ENCODE assay signal across 21 mouse cellular contexts in the genomic region with DNA sequence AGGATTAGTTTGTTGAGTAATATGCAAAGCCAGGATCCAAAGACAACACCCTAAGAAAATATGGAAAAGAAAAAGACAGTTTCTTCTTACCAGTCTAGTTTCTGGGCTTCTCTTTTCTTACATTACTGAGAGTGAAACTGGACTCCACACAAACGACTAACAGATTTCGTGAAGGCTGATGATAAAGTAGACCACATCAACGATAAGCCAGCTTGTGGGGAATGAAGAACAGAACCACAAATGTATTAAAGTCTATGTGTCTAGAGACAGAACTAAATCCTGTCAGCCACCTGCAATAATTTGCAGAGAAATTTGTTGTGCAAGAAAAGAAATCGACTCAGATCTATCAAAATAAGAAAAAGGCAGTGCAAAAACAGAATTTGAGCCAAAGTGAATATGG.
A peak's percentile ranks its signal among the peaks of the same experiment; 100 is the strongest.
DNase-seq lines count a peak whose midpoint lies in the region; ATAC-seq lines count a peak whose summit lies in the region.
"Had no signal": no experiment of that assay in that cellular context is flagged by ENCODE, and none has a peak within 500 bp of the region (broad histone marks: within the 10 kb centered on the region; RNA-seq: fewer than 3 reads in every experiment).

No protein-coding gene starts in this region.

- no peak overlapping the region for H3K27ac ChIP-seq in midbrain, embryonic 10.5 days (replicated peaks)
- H3K27ac ChIP-seq in forebrain, embryonic 16.5 days (ENCODE audit: low read length), result no peak overlapping the region
- H3K27ac ChIP-seq: embryonic facial prominence, embryonic 13.5 days; forebrain, embryonic 10.5 days; forebrain, embryonic 12.5 days had no signal

- H3K27me3 ChIP-seq in midbrain, embryonic 10.5 days (ENCODE audit: low read depth, poor library complexity, severe bottlenecking), result no peaks in the 10 kb centered on the region
- no peaks in the 10 kb centered on the region for H3K27me3 ChIP-seq in forebrain, embryonic 16.5 days (replicated peaks; ENCODE audit: control insufficient read depth, insufficient read depth, low read length)
- H3K27me3 ChIP-seq: embryonic facial prominence, embryonic 13.5 days; forebrain, embryonic 12.5 days had no signal

- H3K36me3 ChIP-seq in midbrain, embryonic 10.5 days, result no peaks in the 10 kb centered on the region
- H3K36me3 ChIP-seq in forebrain, embryonic 16.5 days (ENCODE audit: control insufficient read depth, insufficient read depth), result no peaks in the 10 kb centered on the region
- H3K36me3 ChIP-seq: embryonic facial prominence, embryonic 13.5 days; forebrain, embryonic 10.5 days; forebrain, embryonic 12.5 days had no signal

- intact Hi-C loops in left cerebral cortex, postnatal 4 days (cut with DNase I), result no loop called here

- H3K4me2 ChIP-seq in forebrain, embryonic 16.5 days (ENCODE audit: low read length), result no peak overlapping the region
- H3K4me2 ChIP-seq: embryonic facial prominence, embryonic 13.5 days; forebrain, embryonic 12.5 days had no signal

- no peak overlapping the region for H3K4me3 ChIP-seq in midbrain, embryonic 10.5 days
- H3K4me3 ChIP-seq in forebrain, embryonic 16.5 days (replicated peaks; ENCODE audit: low read length), result no peak overlapping the region
- H3K4me3 ChIP-seq: embryonic facial prominence, embryonic 13.5 days; forebrain, embryonic 10.5 days; forebrain, embryonic 12.5 days had no signal

- 86% methylated on average over 4 of the region's 4 CpGs for WGBS in midbrain, embryonic 10.5 days
- WGBS in forebrain, embryonic 16.5 days, result 92% methylated on average over 4 of the region's 4 CpGs

- no peaks in the 10 kb centered on the region for H3K9me3 ChIP-seq in midbrain, embryonic 10.5 days (replicated peaks)
- no peaks in the 10 kb centered on the region for H3K9me3 ChIP-seq in forebrain, embryonic 16.5 days (ENCODE audit: control insufficient read depth, low read length)
- H3K9me3 ChIP-seq: embryonic facial prominence, embryonic 13.5 days; forebrain, embryonic 10.5 days; forebrain, embryonic 12.5 days had no signal

- H3K4me1 ChIP-seq in midbrain, embryonic 10.5 days, result no peaks in the 10 kb centered on the region
- no peaks in the 10 kb centered on the region for H3K4me1 ChIP-seq in forebrain, embryonic 16.5 days (replicated peaks; ENCODE audit: control insufficient read depth, insufficient read depth, low read length)
- H3K4me1 ChIP-seq: embryonic facial prominence, embryonic 13.5 days; forebrain, embryonic 10.5 days; forebrain, embryonic 12.5 days had no signal

- no peak for ATAC-seq in forebrain, embryonic 16.5 days
- ATAC-seq: activated CD4-positive, CD25-positive, alpha-beta regulatory T cell, adult 4 months; forebrain, embryonic 14.5 days; forebrain, postnatal 0 days; Patski had no signal

- DNase-seq in 3T3-L1 (ENCODE audit: low read depth, low spot score) (peak; percentile 9), 416B (ENCODE audit: low read depth) (peak; percentile 20)
- peak; percentile 9 for DNase-seq in fibroblast of lung, adult 2 months (ENCODE audit: low read depth)
- no peak for DNase-seq in left cerebral cortex, postnatal 4 days
- no peak for DNase-seq in midbrain, embryonic 10.5 days (ENCODE audit: low spot score)
- DNase-seq: adrenal gland, adult 8-10 months; adrenal gland, postnatal 14 days; adrenal gland, postnatal 36 days; cerebellum, adult 11-12 months; cerebellum, adult 2 months; cerebellum, adult 9-10 months; cerebellum, postnatal 10 days; cerebellum, postnatal 25 days; forebrain, postnatal 0 days had no signal

- no peak overlapping the region for H3K9ac ChIP-seq in forebrain, embryonic 16.5 days (replicated peaks; ENCODE audit: low read depth, low read length)
- H3K9ac ChIP-seq: embryonic facial prominence, embryonic 13.5 days; forebrain, embryonic 12.5 days; forebrain, postnatal 0 days had no signal

Comparison
In these comparisons a context has a peak if more than half of its experiments do, and no peak if none do; other contexts are left out.
1. DNase-seq: peak in 3T3-L1 (single experiment), 416B (single experiment) and fibroblast of lung, adult 2 months (single experiment); none in left cerebral cortex, postnatal 4 days (single experiment) and midbrain, embryonic 10.5 days (single experiment).